Mouse (Mus musculus): ENCODE results near the gene Abtb1.

- TF ChIP-seq CTCF (IDR thresholded peaks at IDR 0.05; ENCODE audit: low read depth) (peak; percentile 43; the same call in 1 of the 2 replicates), EP300 (optimal IDR thresholded peaks at IDR 0.05) (no peak)
Observed at GRCm38 (mm10) chr6:88879471-88879870, 37.7 kb upstream of the Abtb1 start.
